Mouse (Mus musculus) lung, postnatal 0 days (tissue): ENCODE results near the gene Rab31. TPM values are rescaled to one million over a fixed set of nuclear protein-coding genes. Genes with fewer than 3 reads are reported as not detected.
A peak's percentile ranks its signal among the peaks of the same experiment; 100 is the strongest.

Source experiments
- ATAC-seq: fragments of 200-750 bp; cut with Nextera tagmentation; 2 replicates; pipeline ENCODE4 v1.8.0; 2017; ENCODE audit warnings: moderate library complexity
- DNase-seq: peaks from one replicate; pipeline ENCODE4 v3.0.0-alpha.2; 2016; ENCODE audit warnings: low spot score
- H3K27ac ChIP-seq: fragments of 300-500 bp; sonication (generic); 2 replicates; pipeline ENCODE4 v1.5.1; 2014; ENCODE audit warnings: antibody characterized with exemption, mild to moderate bottlenecking, low read length, mixed read lengths
- H3K27me3 ChIP-seq: fragments of 300-500 bp; sonication (generic); replicated peaks from 2 replicates; pipeline ENCODE4 v1.6.1; 2014; ENCODE audit warnings: low read length, mixed read lengths; ENCODE audit not compliant: insufficient read depth
- H3K36me3 ChIP-seq: fragments of 300-500 bp; sonication (generic); 2 replicates; pipeline ENCODE4 v1.6.1; 2014; ENCODE audit warnings: low read length, mixed read lengths; ENCODE audit not compliant: insufficient read depth
- H3K4me1 ChIP-seq: fragments of 300-500 bp; sonication (generic); 2 replicates; pipeline ENCODE4 v1.6.1; 2014; ENCODE audit warnings: antibody characterized with exemption, low read depth, low read length, mixed read lengths; ENCODE audit not compliant: insufficient read depth
- H3K4me2 ChIP-seq: fragments of 300-500 bp; sonication (generic); replicated peaks from 2 replicates; pipeline ENCODE4 v1.6.1; 2014; ENCODE audit warnings: low read depth, mild to moderate bottlenecking, low read length, moderate library complexity, mixed read lengths
- H3K4me3 ChIP-seq: fragments of 300-500 bp; sonication (generic); 2 replicates; pipeline ENCODE4 v1.5.1; 2014; ENCODE audit warnings: low read depth, low read length
- H3K9ac ChIP-seq: fragments of 300-500 bp; sonication (generic); replicated peaks from 2 replicates; pipeline ENCODE4 v1.6.1; 2014; ENCODE audit warnings: low read depth, mild to moderate bottlenecking
- H3K9me3 ChIP-seq: fragments of 300-500 bp; sonication (generic); 2 replicates; pipeline ENCODE4 v1.6.1; 2016; ENCODE audit warnings: low read length, mixed read lengths
- CTCF ChIP-seq: IDR thresholded peaks from 2 replicates; pipeline ENCODE4 v1.5.1; 2016; ENCODE audit warnings: antibody characterized with exemption, mild to moderate bottlenecking
- EP300 ChIP-seq: IDR thresholded peaks from 2 replicates; pipeline ENCODE4 v1.6.1; 2016; ENCODE audit warnings: antibody characterized with exemption, mild to moderate bottlenecking, control low read depth
- WGBS: fragments of 180-500 bp; shearing (Covaris S2); extraction: QIAGEN DNeasy Blood & Tissue Kit; methylation state at CpG from one replicate; pipeline ENCODE4 v1.1.7; 2014; 5-methylcytosine and 5-hydroxymethylcytosine counted together
- polyA plus RNA-seq: library from polyadenylated mRNA; unstranded; fragments of >200 nt; fragmentation: Nextera tagmentation; extraction: Ambion mirVana; gene quantifications from 2 replicates; pipeline ENCODE4 v1.2.1, GENCODE M21; 2015

The Rab31 gene
- polyA plus RNA-seq, 1 experiment from 2014 or later = 33.3 TPM

DNA sequence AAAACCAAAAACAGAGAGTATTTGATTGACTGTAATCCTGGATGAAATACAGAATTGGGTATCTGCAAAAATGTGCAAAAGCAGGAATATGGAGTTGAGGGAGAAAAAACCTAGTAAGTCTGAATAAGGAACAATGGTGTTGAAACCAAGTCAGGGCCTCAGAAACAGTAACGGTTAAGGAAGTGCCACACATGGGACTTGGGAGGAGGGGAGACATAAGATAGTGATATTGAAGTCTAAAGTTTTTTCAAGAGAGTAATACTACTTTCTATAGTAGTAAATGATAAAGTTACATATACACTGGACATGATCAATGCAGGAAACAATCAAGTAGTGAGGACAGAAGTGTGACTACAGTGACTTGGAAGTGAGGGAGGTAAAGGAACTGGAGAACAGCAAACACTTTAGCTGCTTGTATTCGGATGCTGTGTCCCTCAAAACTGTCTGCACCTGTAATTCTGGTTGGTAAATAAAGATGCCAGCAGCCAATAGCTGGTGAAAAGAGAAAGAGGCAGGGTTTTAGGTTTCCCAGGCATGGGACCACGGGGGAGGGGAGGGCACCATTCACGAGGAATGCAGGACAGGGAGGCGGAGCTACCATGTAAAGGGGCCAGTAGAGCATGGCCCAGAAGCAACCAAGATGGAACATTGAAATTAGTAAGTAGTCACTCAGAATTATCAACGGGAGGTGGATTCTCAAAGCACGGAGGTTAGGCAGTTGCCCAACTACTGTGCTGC lies 164.8 kb downstream of the Rab31 start:
- no peak overlapping the region; the same call in 1 of the 2 replicates for H3K4me3 ChIP-seq
- H3K4me1 ChIP-seq = peaks cover 37% of the 10 kb centered on the region
- TF ChIP-seq EP300 (no peak), CTCF (no peak)
- DNase-seq (peak; percentile 41), ATAC-seq (peak; percentile 23; the same call in 1 of the 2 replicates)
- peak overlapping the region; percentile 34; the same call in 1 of the 2 replicates for H3K4me2 ChIP-seq
- H3K27me3 ChIP-seq = no peaks in the 10 kb centered on the region
- H3K9ac ChIP-seq = no peak overlapping the region
- 33% methylated on average over 7 of the region's 7 CpGs for WGBS
- no peaks in the 10 kb centered on the region for H3K9me3 ChIP-seq
- H3K36me3 ChIP-seq = no peaks in the 10 kb centered on the region
- no peak overlapping the region for H3K27ac ChIP-seq

DNA sequence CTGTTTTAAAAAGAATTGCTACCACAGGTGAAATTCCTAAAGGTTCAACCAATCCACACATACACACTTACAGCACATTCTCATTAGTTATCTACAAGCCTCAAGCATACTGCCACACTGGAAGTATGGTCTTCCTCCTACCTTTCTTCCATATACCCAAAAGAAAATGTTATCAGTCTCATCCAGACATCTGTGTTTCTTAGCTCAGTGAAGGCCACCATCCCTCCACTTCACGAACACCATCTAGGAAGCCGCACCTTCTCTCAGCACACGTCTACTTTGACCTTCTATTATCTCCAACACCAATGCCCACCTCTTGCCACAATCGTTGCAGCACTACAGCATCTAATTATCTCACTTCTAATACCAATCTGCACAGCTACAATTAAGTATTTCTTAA lies 166.5 kb downstream of the Rab31 start:
- no peak for TF ChIP-seq CTCF
- no peak for TF ChIP-seq EP300
- Histone ChIP-seq H3K4me1 (peaks cover 35% of the 10 kb centered on the region), H3K9ac (no peak overlapping the region), H3K4me2 (no peak overlapping the region), H3K36me3 (no peaks in the 10 kb centered on the region), H3K4me3 (no peak overlapping the region), H3K27ac (no peak overlapping the region), H3K9me3 (no peaks in the 10 kb centered on the region), H3K27me3 (no peaks in the 10 kb centered on the region)
- no peak for ATAC-seq
- DNase-seq = no peak
- WGBS = 60% methylated on average over 4 of the region's 4 CpGs

DNA sequence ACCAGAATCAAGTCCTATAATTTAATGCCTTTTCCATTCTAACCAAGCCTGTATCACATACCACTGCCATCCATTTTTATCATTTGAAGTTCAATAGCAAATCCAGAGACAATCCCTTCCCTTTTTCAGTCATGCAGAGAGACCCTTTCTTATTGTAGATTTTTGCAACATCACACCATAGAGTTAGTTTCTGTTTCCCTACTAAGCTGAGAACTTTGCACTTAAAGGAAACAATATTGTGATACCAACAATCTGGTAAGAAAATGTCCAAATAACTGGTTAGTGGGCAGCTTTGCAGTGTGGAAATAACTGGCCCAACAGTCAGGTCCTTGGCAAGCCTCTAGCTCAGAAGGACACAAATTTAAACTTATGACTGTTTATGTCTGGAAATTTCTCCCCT lies 167.7 kb downstream of the Rab31 start:
- no peak for ATAC-seq
- Histone ChIP-seq H3K27ac (no peak overlapping the region), H3K27me3 (no peaks in the 10 kb centered on the region), H3K4me2 (no peak overlapping the region), H3K9ac (no peak overlapping the region), H3K36me3 (no peaks in the 10 kb centered on the region), H3K9me3 (no peaks in the 10 kb centered on the region), H3K4me3 (no peak overlapping the region), H3K4me1 (peaks cover 35% of the 10 kb centered on the region)
- DNase-seq = no peak
- no peak for TF ChIP-seq EP300
- TF ChIP-seq CTCF = no peak

DNA sequence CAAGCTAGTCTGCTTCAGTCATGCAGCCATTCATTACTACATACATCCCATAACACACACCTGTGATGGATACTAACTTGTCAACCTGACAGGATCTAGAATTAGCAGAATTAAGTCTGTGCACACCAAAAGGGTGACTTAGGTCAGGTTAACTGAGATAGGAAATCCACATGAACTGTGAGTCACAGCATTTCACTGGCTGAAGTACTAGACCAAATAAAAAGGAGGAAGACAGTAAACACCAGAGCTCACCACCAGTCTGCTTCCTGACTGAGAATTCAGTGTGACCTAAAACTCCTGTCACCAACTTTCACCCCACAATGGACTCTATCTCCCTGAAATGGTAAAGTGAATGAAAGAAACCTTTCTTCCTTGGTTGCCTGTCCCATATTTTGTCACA lies 168.2 kb downstream of the Rab31 start:
- no peak overlapping the region for H3K4me2 ChIP-seq
- H3K27ac ChIP-seq = no peak overlapping the region
- peak; percentile 43; the same call in 1 of the 2 replicates for ATAC-seq

More for the DNA sequence above, 168.2 kb downstream of the Rab31 start:
- H3K4me1 ChIP-seq = peaks cover 35% of the 10 kb centered on the region
- H3K9me3 ChIP-seq = no peaks in the 10 kb centered on the region
- no peak overlapping the region for H3K9ac ChIP-seq
- no peaks in the 10 kb centered on the region for H3K36me3 ChIP-seq
- H3K4me3 ChIP-seq = no peak overlapping the region
- peak; percentile 15; the same call in 1 of the 2 replicates for TF ChIP-seq CTCF
- no peak for TF ChIP-seq EP300
- H3K27me3 ChIP-seq = no peaks in the 10 kb centered on the region
- DNase-seq = peak; percentile 39

Other genes with a start within 250 kb of the Rab31 start
- gene Tmem232, start 232.0 kb downstream of the Rab31 start, polyA plus RNA-seq = 1.2 and 1.5 TPM in 2 replicates
- gene Vapa, start 159.2 kb downstream of the Rab31 start, polyA plus RNA-seq = 221 and 231 TPM in 2 replicates
- gene Txndc2, start 130.6 kb downstream of the Rab31 start, polyA plus RNA-seq = 0.10 and 0.12 TPM in 2 replicates
- gene Ppp4r1, start 9.8 kb upstream of the Rab31 start, polyA plus RNA-seq = 21.2 and 26.5 TPM in 2 replicates
- 151 and 155 TPM in 2 replicates for gene Ralbp1, start 113.0 kb upstream of the Rab31 start, polyA plus RNA-seq
- gene Twsg1, start 178.5 kb upstream of the Rab31 start, polyA plus RNA-seq = 89.1 and 93.8 TPM in 2 replicates